Mouse (Mus musculus) neural tube, embryonic 15.5 days (tissue): Measurements from ENCODE around the gene Rad51b. TPM values are rescaled to one million over a fixed set of nuclear protein-coding genes. Genes with fewer than 3 reads are reported as not detected.

Experiments
- ATAC-seq: fragments of 200-750 bp; cut with Nextera tagmentation; 2 replicates; pipeline ENCODE4 v1.8.0; 2017; ENCODE audit warnings: mild to moderate bottlenecking, moderate TSS enrichment, moderate library complexity; ENCODE audit not compliant: low FRiP score
- H3K27ac ChIP-seq: fragments of 300-500 bp; sonication (generic); replicated peaks from 2 replicates; pipeline ENCODE4 v1.5.1; 2015; ENCODE audit warnings: mild to moderate bottlenecking, inconsistent platforms
- H3K27me3 ChIP-seq: fragments of 300-500 bp; sonication (generic); replicated peaks from 2 replicates; pipeline ENCODE4 v1.6.1; 2015; ENCODE audit warnings: inconsistent platforms
- H3K36me3 ChIP-seq: fragments of 300-500 bp; sonication (generic); 2 replicates; pipeline ENCODE4 v1.6.1; 2015; ENCODE audit warnings: inconsistent platforms
- H3K4me1 ChIP-seq: fragments of 300-500 bp; sonication (generic); 2 replicates; pipeline ENCODE4 v1.6.1; 2015; ENCODE audit warnings: inconsistent platforms
- H3K4me2 ChIP-seq: fragments of 300-500 bp; sonication (generic); 2 replicates; pipeline ENCODE4 v1.6.1; 2015; ENCODE audit warnings: inconsistent platforms, mild to moderate bottlenecking, moderate library complexity
- H3K4me3 ChIP-seq: fragments of 300-500 bp; sonication (generic); replicated peaks from 2 replicates; pipeline ENCODE4 v1.5.1; 2015; ENCODE audit warnings: mild to moderate bottlenecking, inconsistent platforms
- H3K9ac ChIP-seq: fragments of 300-500 bp; sonication (generic); replicated peaks from 2 replicates; pipeline ENCODE4 v1.6.1; 2015; ENCODE audit warnings: mild to moderate bottlenecking, inconsistent platforms
- H3K9me3 ChIP-seq: fragments of 300-500 bp; sonication (generic); replicated peaks from 2 replicates; pipeline ENCODE4 v1.6.1; 2016; ENCODE audit warnings: inconsistent platforms
- WGBS: fragments of 180-500 bp; shearing (Covaris S2); methylation state at CpG from one replicate; pipeline ENCODE4 v1.1.7; 2015; ENCODE audit warnings: mixed read lengths; 5-methylcytosine and 5-hydroxymethylcytosine counted together
- polyA plus RNA-seq: library from polyadenylated mRNA; unstranded; fragments of >200 nt; fragmentation: Nextera tagmentation; extraction: Ambion mirVana; gene quantifications from 2 replicates; pipeline ENCODE4 v1.2.1, GENCODE M21; 2015

The Rad51b gene
- polyA plus RNA-seq, 1 experiment from 2014 or later, result 1.4 TPM

- H3K4me2 ChIP-seq, result no peak overlapping the region
- H3K27me3 ChIP-seq, result no peaks in the 10 kb centered on the region
- no peak overlapping the region for H3K9ac ChIP-seq
- 64% methylated on average over 9 of the region's 9 CpGs for WGBS
- no peaks in the 10 kb centered on the region for H3K9me3 ChIP-seq
- peak overlapping the region; percentile 66 for H3K27ac ChIP-seq
- no peaks in the 10 kb centered on the region for H3K36me3 ChIP-seq
- H3K4me3 ChIP-seq, result no peak overlapping the region
- peaks cover 13% of the 10 kb centered on the region for H3K4me1 ChIP-seq
- peak; percentile 84 for ATAC-seq
Observed at GRCm38 (mm10) chr12:79679941-79680697, 383.0 kb downstream of the Rad51b start.

DNA sequence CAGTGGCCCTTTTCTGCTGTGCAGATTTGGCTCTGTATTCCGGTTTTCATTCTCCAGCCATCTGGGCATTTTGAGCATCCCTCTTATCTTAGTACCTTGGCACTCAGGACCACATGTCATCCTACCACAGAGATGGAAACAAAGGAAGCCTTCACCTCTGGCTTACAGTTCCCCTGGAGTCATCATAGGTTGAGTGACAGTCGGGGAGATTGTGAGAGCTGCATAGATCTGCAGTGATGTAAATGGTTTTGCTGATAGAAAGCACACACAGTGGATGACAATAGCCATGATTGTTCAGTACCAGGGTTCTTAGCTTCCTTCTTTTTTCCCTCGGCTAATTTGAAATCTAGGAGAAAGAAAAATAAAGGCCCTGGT is 383.6 kb downstream of the Rad51b start:
- peaks cover 13% of the 10 kb centered on the region for H3K4me1 ChIP-seq

GRCm38 (mm10) chr12:79681571-79681970 is 384.5 kb downstream of the Rad51b start:
- Histone ChIP-seq H3K27ac (no peak overlapping the region), H3K4me3 (no peak overlapping the region), H3K9me3 (no peaks in the 10 kb centered on the region), H3K4me2 (no peak overlapping the region), H3K36me3 (no peaks in the 10 kb centered on the region), H3K4me1 (peaks cover 13% of the 10 kb centered on the region), H3K27me3 (no peaks in the 10 kb centered on the region), H3K9ac (no peak overlapping the region)
- no peak for ATAC-seq
- 93% methylated on average over 6 of the region's 6 CpGs for WGBS

More for the DNA sequence above, 383.6 kb downstream of the Rad51b start:
- no peak overlapping the region for H3K4me3 ChIP-seq
- 65% methylated on average over 3 of the region's 3 CpGs for WGBS
- no peak overlapping the region for H3K9ac ChIP-seq
- no peaks in the 10 kb centered on the region for H3K9me3 ChIP-seq
- no peak overlapping the region for H3K4me2 ChIP-seq
- H3K27ac ChIP-seq, result peak overlapping the region; percentile 66
- peak; percentile 41; the same call in 1 of the 2 replicates for ATAC-seq
- no peaks in the 10 kb centered on the region for H3K27me3 ChIP-seq
- no peaks in the 10 kb centered on the region for H3K36me3 ChIP-seq

- H3K27ac ChIP-seq, result no peak overlapping the region
- no peak for ATAC-seq
- no peaks in the 10 kb centered on the region for H3K27me3 ChIP-seq
- H3K36me3 ChIP-seq, result no peaks in the 10 kb centered on the region
- H3K4me2 ChIP-seq, result no peak overlapping the region
- H3K4me1 ChIP-seq, result peaks cover 13% of the 10 kb centered on the region
- no peak overlapping the region for H3K4me3 ChIP-seq
- no peaks in the 10 kb centered on the region for H3K9me3 ChIP-seq
- H3K9ac ChIP-seq, result no peak overlapping the region
- 67% methylated on average over 3 of the region's 3 CpGs for WGBS
Observed at GRCm38 (mm10) chr12:79683350-79683749, 386.3 kb downstream of the Rad51b start.

- Histone ChIP-seq H3K9ac (no peak overlapping the region), H3K27me3 (no peaks in the 10 kb centered on the region), H3K4me2 (no peak overlapping the region), H3K27ac (no peak overlapping the region), H3K4me3 (no peak overlapping the region), H3K4me1 (peaks cover 13% of the 10 kb centered on the region), H3K9me3 (no peaks in the 10 kb centered on the region), H3K36me3 (no peaks in the 10 kb centered on the region)
- WGBS, result 82% methylated on average over 4 of the region's 4 CpGs
- no peak for ATAC-seq
Observed at GRCm38 (mm10) chr12:79683759-79684158, 386.7 kb downstream of the Rad51b start.

DNA sequence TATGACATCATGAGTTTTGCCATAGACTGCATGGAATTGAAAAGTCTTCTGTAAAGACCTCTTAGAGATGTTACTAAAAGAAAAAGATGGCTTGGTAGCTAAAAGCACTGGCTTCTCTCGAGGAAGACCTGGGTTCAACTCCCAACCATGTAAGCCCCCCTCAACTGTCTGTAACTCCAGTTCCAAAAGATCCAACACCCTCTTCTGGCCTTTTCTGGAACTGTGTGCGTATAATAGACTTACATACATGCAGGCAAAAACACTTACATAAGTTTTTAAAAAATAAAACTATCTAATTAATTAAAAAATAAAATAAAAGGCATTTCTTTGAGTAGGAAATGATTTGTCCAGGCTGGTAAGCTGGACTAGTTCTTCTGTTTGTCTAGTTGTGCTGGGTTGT is 387.3 kb downstream of the Rad51b start:
- no peaks in the 10 kb centered on the region for H3K9me3 ChIP-seq
- H3K9ac ChIP-seq, result no peak overlapping the region
- no peaks in the 10 kb centered on the region for H3K36me3 ChIP-seq
- H3K27me3 ChIP-seq, result no peaks in the 10 kb centered on the region
- no peak for ATAC-seq
- H3K4me3 ChIP-seq, result no peak overlapping the region
- WGBS, result 90% methylated on average over 2 of the region's 2 CpGs
- peaks cover 10% of the 10 kb centered on the region for H3K4me1 ChIP-seq
- H3K27ac ChIP-seq, result no peak overlapping the region
- no peak overlapping the region for H3K4me2 ChIP-seq

- Histone ChIP-seq H3K4me2 (no peak overlapping the region), H3K36me3 (no peaks in the 10 kb centered on the region), H3K9ac (no peak overlapping the region), H3K4me3 (no peak overlapping the region), H3K27ac (no peak overlapping the region), H3K9me3 (no peaks in the 10 kb centered on the region), H3K27me3 (no peaks in the 10 kb centered on the region), H3K4me1 (no peaks in the 10 kb centered on the region; the same call in 1 of the 2 replicates)
- WGBS, result 73% methylated on average over 9 of the region's 9 CpGs
- ATAC-seq, result no peak
Observed at GRCm38 (mm10) chr12:79686594-79687325, 389.7 kb downstream of the Rad51b start.

DNA sequence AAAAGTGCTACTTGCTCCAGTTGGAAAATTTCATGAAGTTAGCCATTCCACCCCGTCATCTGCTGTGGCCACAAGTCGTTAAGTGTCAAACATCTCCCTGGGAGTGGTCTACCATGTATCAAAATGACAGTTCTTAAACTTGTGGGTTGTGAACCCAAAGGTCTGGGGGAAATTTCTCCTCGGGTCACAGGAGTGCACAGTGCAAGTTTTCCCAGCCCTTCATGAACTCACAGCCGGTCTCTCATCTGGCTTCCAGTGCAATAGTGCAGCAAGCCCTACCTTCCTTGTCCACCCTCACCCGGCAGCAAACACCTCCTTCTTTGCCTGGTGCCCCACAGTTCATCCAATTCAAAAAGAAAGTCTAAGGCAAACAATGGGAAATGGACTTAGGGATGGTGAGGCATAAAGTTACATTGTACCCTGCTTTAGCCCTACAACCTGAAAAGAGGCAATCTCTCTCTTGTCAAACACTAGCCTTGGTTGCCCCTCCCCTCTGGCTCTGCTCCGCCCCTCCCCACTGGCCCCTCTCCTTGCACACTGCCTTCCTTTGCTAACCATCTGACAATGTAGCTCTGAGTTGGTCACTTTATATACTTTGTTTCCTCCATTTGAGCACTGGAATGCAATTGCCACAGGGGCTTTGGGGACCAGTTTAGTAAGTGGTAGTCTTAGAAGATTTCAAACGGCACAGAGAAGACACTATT is 390.8 kb downstream of the Rad51b start:
- 50% methylated on average over 7 of the region's 7 CpGs for WGBS
- H3K27ac ChIP-seq, result no peak overlapping the region
- no peak overlapping the region for H3K4me3 ChIP-seq
- H3K36me3 ChIP-seq, result no peaks in the 10 kb centered on the region
- no peak overlapping the region for H3K4me2 ChIP-seq
- no peak for ATAC-seq
- H3K9ac ChIP-seq, result no peak overlapping the region
- H3K9me3 ChIP-seq, result no peaks in the 10 kb centered on the region
- H3K4me1 ChIP-seq, result no peaks in the 10 kb centered on the region; the same call in 1 of the 2 replicates
- no peaks in the 10 kb centered on the region for H3K27me3 ChIP-seq

DNA sequence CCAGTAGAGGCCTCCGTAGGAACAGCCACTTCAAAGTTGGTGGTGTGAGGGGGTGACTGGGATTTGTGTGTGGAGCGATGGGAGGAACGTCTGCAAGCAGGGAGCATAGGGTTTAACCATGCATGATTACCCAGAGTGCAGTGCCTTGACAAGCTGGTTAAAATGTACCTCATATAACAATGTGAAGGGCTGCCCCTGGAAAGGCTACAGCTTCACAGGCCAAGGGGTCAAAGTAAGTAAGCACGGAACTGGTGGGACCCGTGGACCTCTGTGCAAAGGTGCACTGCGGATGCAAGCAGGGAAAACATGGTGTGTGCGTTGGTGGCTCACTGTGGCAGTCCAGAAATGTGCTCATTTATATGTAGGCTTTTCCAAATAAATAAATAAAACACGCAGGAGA is 392.2 kb downstream of the Rad51b start:
- Histone ChIP-seq H3K36me3 (no peaks in the 10 kb centered on the region), H3K4me2 (no peak overlapping the region), H3K27ac (no peak overlapping the region), H3K9me3 (no peaks in the 10 kb centered on the region), H3K27me3 (no peaks in the 10 kb centered on the region), H3K4me1 (no peaks in the 10 kb centered on the region; the same call in 1 of the 2 replicates), H3K9ac (no peak overlapping the region), H3K4me3 (no peak overlapping the region)
- 75% methylated on average over 8 of the region's 8 CpGs for WGBS
- ATAC-seq, result no peak

GRCm38 (mm10) chr12:79691929-79692862 is 395.1 kb downstream of the Rad51b start:
- 90% methylated on average over 14 of the region's 14 CpGs for WGBS
- Histone ChIP-seq H3K4me2 (no peak overlapping the region), H3K27me3 (no peaks in the 10 kb centered on the region), H3K4me3 (no peak overlapping the region), H3K9ac (no peak overlapping the region), H3K36me3 (no peaks in the 10 kb centered on the region), H3K4me1 (no peaks in the 10 kb centered on the region; the same call in 1 of the 2 replicates), H3K27ac (no peak overlapping the region), H3K9me3 (no peaks in the 10 kb centered on the region)
- no peak for ATAC-seq
